Mouse (Mus musculus): ENCODE data around the gene Tet3.

DNA sequence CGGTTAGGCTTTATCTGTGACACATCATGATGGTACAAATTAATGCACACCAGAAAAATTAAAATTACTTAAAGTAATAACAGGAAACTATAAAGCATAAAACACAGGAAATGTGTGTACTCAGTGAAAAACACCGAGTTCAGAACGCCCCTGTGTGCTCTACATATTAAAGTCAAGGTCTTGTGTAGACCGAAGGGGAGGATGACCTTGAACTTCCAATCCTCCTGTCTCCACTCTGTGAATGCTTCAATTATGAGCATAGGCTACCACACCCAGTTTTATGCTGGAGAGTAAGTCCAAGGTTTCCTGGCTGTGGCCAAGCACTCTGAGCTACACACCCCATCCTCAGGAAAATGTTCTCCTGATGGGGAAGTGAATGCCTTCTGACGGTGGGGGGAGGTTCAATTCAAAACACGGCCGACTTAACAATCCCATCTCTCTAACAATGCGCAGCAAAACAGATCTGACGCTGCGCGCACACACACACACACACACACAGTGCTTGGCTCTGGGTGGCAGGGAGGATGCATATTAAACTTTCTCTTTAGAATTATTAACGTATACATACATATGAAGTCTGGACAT, 43.4 kb downstream of the Tet3 start:
- TF ChIP-seq ZC3H11A (IDR thresholded peaks at IDR 0.05; ENCODE audit: borderline replicate concordance, low read depth, low read length) (no peak), MAFK (IDR thresholded peaks at IDR 0.05; ENCODE audit: insufficient read depth, low read depth, low read length) (no peak), ZNF384 (IDR thresholded peaks at IDR 0.05; ENCODE audit: low read depth, low read length) (no peak), HCFC1 (IDR thresholded peaks at IDR 0.05; ENCODE audit: borderline replicate concordance, insufficient read depth, low read length) (no peak)

Measured in ES-E14 (cell line).